In genomic region chr10:89594309-89594708, GRCm38 (mm10) we compare ENCODE assay signal across 30 mouse cellular contexts. TPM values are rescaled to one million over a fixed set of nuclear protein-coding genes. Genes with fewer than 3 reads are reported as not detected.
DNase-seq lines count a peak whose midpoint lies in the region; ATAC-seq and TF ChIP-seq lines count a peak whose summit lies in the region.
"Had no signal": no experiment of that assay in that cellular context is flagged by ENCODE, and none has a peak within 500 bp of the region (broad histone marks: within the 10 kb centered on the region; RNA-seq: fewer than 3 reads in every experiment).

No protein-coding gene starts in this region.

- peak; percentile 70 for DNase-seq in 416B (ENCODE audit: low read depth)
- peak in 1 of 3 experiments; percentile 3 for DNase-seq in liver, embryonic 14.5 days (ENCODE audit: low read depth in 3 of 3, low spot score in 3 of 3)
- no peak for DNase-seq in T-cell, adult 2 months (ENCODE audit: low spot score)
- no peak for DNase-seq in adrenal gland, postnatal 4 days (ENCODE audit: low spot score in 2 of 2)
- DNase-seq: adrenal gland, adult 8-10 months; cerebellum, adult 8-10 months; heart, adult 18-20 months; heart, postnatal 10 days; kidney, adult 9 months; kidney, postnatal 14 days; spleen, adult 18-20 months; thymus, postnatal 14 days had no signal

- WGBS in intestine, postnatal 0 days = 36% methylated on average over 4 of the region's 4 CpGs
- WGBS in liver, embryonic 14.5 days (ENCODE audit: insufficient replicate concordance) = 31% methylated on average over 4 of the region's 4 CpGs
- WGBS in forebrain, embryonic 12.5 days = 89% methylated on average over 4 of the region's 4 CpGs

- H3K27ac ChIP-seq in intestine, postnatal 0 days (ENCODE audit: low read depth, low read length) = 0 out of 2 replicates have a peak overlapping the region, but pooled peaks have one; percentile 24
- no peak overlapping the region for H3K27ac ChIP-seq in liver, embryonic 14.5 days
- H3K27ac ChIP-seq in forebrain, embryonic 12.5 days = no peak overlapping the region
- H3K27ac ChIP-seq: embryonic facial prominence, embryonic 10.5 days; forebrain, embryonic 10.5 days; hindbrain, embryonic 12.5 days; layer of hippocampus, adult 2 months; limb, embryonic 10.5 days; liver, embryonic 15.5 days; macrophage; midbrain, embryonic 13.5 days had no signal

- TF ChIP-seq EP300 in liver, embryonic 14.5 days (IDR thresholded peaks at IDR 0.05; ENCODE audit: low read depth) = peak; percentile 53; the same call in 1 of the 2 replicates

- TF ChIP-seq CTCF in intestine, postnatal 0 days (IDR thresholded peaks at IDR 0.05; ENCODE audit: low read depth) = no peak
- no peak for TF ChIP-seq CTCF in liver, embryonic 14.5 days (IDR thresholded peaks at IDR 0.05; ENCODE audit: low read depth)

- no peak overlapping the region for H3K9ac ChIP-seq in intestine, postnatal 0 days (ENCODE audit: low read depth, low read length)
- H3K9ac ChIP-seq in liver, embryonic 14.5 days (replicated peaks) = no peak overlapping the region
- no peak overlapping the region for H3K9ac ChIP-seq in forebrain, embryonic 12.5 days
- H3K9ac ChIP-seq: heart, embryonic 12.5 days; hindbrain, embryonic 12.5 days; liver, embryonic 15.5 days; midbrain, embryonic 13.5 days had no signal

- peak; percentile 16; the same call in 1 of the 2 replicates for ATAC-seq in common myeloid progenitor, adult 5-6 weeks (replicated peaks; ENCODE audit: low read depth, poor library complexity, severe bottlenecking)
- ATAC-seq in intestine, postnatal 0 days = peak; percentile 50; the same call in 1 of the 2 replicates
- peak; percentile 53 for ATAC-seq in liver, embryonic 14.5 days (ENCODE audit: insufficient read depth)
- no peak for ATAC-seq in megakaryocyte, adult 5-6 weeks (ENCODE audit: poor library complexity, severe bottlenecking)
- no peak for ATAC-seq in forebrain, embryonic 12.5 days (ENCODE audit: low FRiP score)
- ATAC-seq: activated CD4-positive, CD25-positive, alpha-beta regulatory T cell, adult 4 months; lung, postnatal 0 days; midbrain, embryonic 13.5 days had no signal

- H3K27me3 ChIP-seq in intestine, postnatal 0 days (replicated peaks; ENCODE audit: control insufficient read depth, insufficient read depth, low read length) = no peaks in the 10 kb centered on the region
- no peaks in the 10 kb centered on the region for H3K27me3 ChIP-seq in liver, embryonic 14.5 days (ENCODE audit: control insufficient read depth, insufficient read depth, low read length)
- no peaks in the 10 kb centered on the region for H3K27me3 ChIP-seq in forebrain, embryonic 12.5 days
- H3K27me3 ChIP-seq: heart, embryonic 12.5 days; hindbrain, embryonic 12.5 days; liver, embryonic 15.5 days; midbrain, embryonic 13.5 days had no signal

- H3K4me3 ChIP-seq in intestine, postnatal 0 days (ENCODE audit: low read depth, low read length) = no peak overlapping the region
- no peak overlapping the region for H3K4me3 ChIP-seq in liver, embryonic 14.5 days (ENCODE audit: insufficient read depth in 1 of 2, low read depth in 2 of 2, low read length in 2 of 2)
- no peak overlapping the region for H3K4me3 ChIP-seq in forebrain, embryonic 12.5 days (replicated peaks)
- H3K4me3 ChIP-seq: embryonic facial prominence, embryonic 10.5 days; forebrain, embryonic 10.5 days; heart, embryonic 12.5 days; hindbrain, embryonic 12.5 days; layer of hippocampus, adult 2 months; limb, embryonic 10.5 days; liver, embryonic 15.5 days; midbrain, embryonic 13.5 days had no signal

- H3K9me3 ChIP-seq in intestine, postnatal 0 days (ENCODE audit: control insufficient read depth) = no peaks in the 10 kb centered on the region
- H3K9me3 ChIP-seq in liver, embryonic 14.5 days (ENCODE audit: control insufficient read depth, low read length) = no peaks in the 10 kb centered on the region
- H3K9me3 ChIP-seq in forebrain, embryonic 12.5 days = no peaks in the 10 kb centered on the region
- H3K9me3 ChIP-seq: embryonic facial prominence, embryonic 10.5 days; forebrain, embryonic 10.5 days; heart, embryonic 12.5 days; hindbrain, embryonic 12.5 days; limb, embryonic 10.5 days; liver, embryonic 15.5 days; midbrain, embryonic 13.5 days had no signal

- H3K36me3 ChIP-seq in intestine, postnatal 0 days (ENCODE audit: control insufficient read depth, insufficient read depth) = no peaks in the 10 kb centered on the region
- H3K36me3 ChIP-seq in liver, embryonic 14.5 days (replicated peaks; ENCODE audit: control insufficient read depth, insufficient read depth, low read depth) = no peaks in the 10 kb centered on the region
- no peaks in the 10 kb centered on the region for H3K36me3 ChIP-seq in forebrain, embryonic 12.5 days (replicated peaks)
- H3K36me3 ChIP-seq: embryonic facial prominence, embryonic 10.5 days; forebrain, embryonic 10.5 days; heart, embryonic 12.5 days; hindbrain, embryonic 12.5 days; limb, embryonic 10.5 days; liver, embryonic 15.5 days; midbrain, embryonic 13.5 days had no signal

- 0 out of 2 replicates have a peak overlapping the region, but pooled peaks have one; percentile 33 for H3K4me2 ChIP-seq in intestine, postnatal 0 days (replicated peaks; ENCODE audit: low read depth)
- H3K4me2 ChIP-seq in liver, embryonic 14.5 days (ENCODE audit: low read depth) = no peak overlapping the region
- no peak overlapping the region for H3K4me2 ChIP-seq in forebrain, embryonic 12.5 days
- H3K4me2 ChIP-seq: heart, embryonic 12.5 days; hindbrain, embryonic 12.5 days; liver, embryonic 15.5 days; midbrain, embryonic 13.5 days had no signal

- H3K4me1 ChIP-seq in intestine, postnatal 0 days (replicated peaks; ENCODE audit: control insufficient read depth, insufficient read depth, low read length) = peaks cover 5% of the 10 kb centered on the region; the same call in 1 of the 2 replicates
- peaks cover 7 to 23% of the 10 kb centered on the region in 2 experiments for H3K4me1 ChIP-seq in liver, embryonic 14.5 days (replicated peaks; ENCODE audit: control insufficient read depth in 2 of 2, insufficient read depth in 2 of 2, low read length in 1 of 2)
- H3K4me1 ChIP-seq in forebrain, embryonic 12.5 days = peaks cover 4% of the 10 kb centered on the region; the same call in 1 of the 2 replicates
- H3K4me1 ChIP-seq: embryonic facial prominence, embryonic 10.5 days; limb, embryonic 10.5 days had no signal

RNA-seq across cellular contexts. Expression of gene Slc17a8, which starts 26.7 kb away (rescaled TPM):
- total RNA-seq in common myeloid progenitor, adult 5-6 weeks (2017) = not detected in 2 replicates
- 0.03 TPM in 1 of 2 replicates, not detected in the other for polyA plus RNA-seq in intestine, postnatal 0 days (2015; fragmentation: Nextera tagmentation; extraction: Ambion mirVana)
- polyA plus RNA-seq in liver, embryonic 14.5 days (2012; rRNA removed) = 0.02 and 0.04 TPM in 2 replicates
- polyA plus RNA-seq in liver, embryonic 14.5 days (2014; fragmentation: Nextera tagmentation; extraction: Ambion mirVana) = not detected in 2 replicates
- total RNA-seq in adrenal gland, postnatal 4 days (2021) = under 1 TPM in 1 of 2 experiments, not detected in 1; 0.17 TPM
- 0.50 TPM in 1 of 2 replicates, not detected in the other for total RNA-seq in megakaryocyte, adult 5-6 weeks (2015)
- not detected in 2 replicates for total RNA-seq in megakaryocyte, adult 5-6 weeks (2017)
- 0.40 and 0.57 TPM in 2 replicates for polyA plus RNA-seq in forebrain, embryonic 12.5 days (2016; fragmentation: Nextera tagmentation; extraction: Ambion mirVana)
- total RNA-seq: ES-E14; gastrocnemius, adult 8-10 months; heart, adult 18-20 months; heart, postnatal 10 days had no signal
- polyA plus RNA-seq: limb, embryonic 10.5 days; lung, postnatal 0 days; neural tube, embryonic 11.5 days had no signal

Comparison
In these comparisons a context has a peak if more than half of its experiments do, and no peak if none do; other contexts are left out.
1. ATAC-seq: peak in common myeloid progenitor, adult 5-6 weeks (single experiment), intestine, postnatal 0 days (single experiment) and liver, embryonic 14.5 days (single experiment); none in megakaryocyte, adult 5-6 weeks (single experiment) and forebrain, embryonic 12.5 days (single experiment).